Mouse (Mus musculus) kidney, adult 2 months (tissue): ENCODE measurements around the gene Ndrg4.

Experiments
- CTCF ChIP-seq: fragments of 200-500 bp; conservative IDR thresholded peaks from 2 replicates; pipeline ENCODE4 v1.5.1; 2011; ENCODE audit warnings: low read depth, mild to moderate bottlenecking, control low read depth, low read length, moderate library complexity, mixed read lengths; ENCODE audit not compliant: insufficient read depth, insufficient read length
- POLR2A ChIP-seq: fragments of 200-500 bp; IDR thresholded peaks from one replicate; pipeline ENCODE4 v1.6.1; 2011; ENCODE audit warnings: low read depth, low read length, control low read depth

DNA sequence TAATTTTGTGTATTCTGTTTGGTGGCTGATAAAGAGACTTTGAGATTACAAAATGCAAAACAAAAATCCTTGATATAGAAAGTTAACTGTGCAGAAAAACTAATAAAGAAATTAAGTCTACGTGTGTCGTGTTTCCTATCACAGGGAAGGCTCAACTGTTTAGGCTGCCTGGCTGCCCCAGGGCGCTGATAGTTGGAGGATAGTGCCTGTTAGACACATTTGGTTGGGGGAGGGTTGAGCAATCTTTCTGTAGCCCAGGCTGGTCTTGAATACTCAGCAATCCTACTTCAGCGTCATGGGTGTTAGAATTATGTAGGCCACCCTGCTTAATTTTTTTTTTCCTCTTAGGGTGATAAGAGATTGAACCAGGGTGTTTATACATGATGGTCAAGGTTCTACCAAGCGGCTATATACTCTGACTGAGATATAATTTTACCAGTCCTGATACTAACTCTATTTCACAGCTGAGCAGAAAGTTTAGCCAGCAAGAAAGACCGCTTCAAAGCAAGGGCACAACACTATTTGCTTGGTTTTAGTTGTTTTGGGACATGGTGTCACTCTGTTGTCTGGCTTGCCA is 38.1 kb downstream of the Ndrg4 start:
- TF ChIP-seq POLR2A (no peak), CTCF (no peak)
